Mouse (Mus musculus) stomach, postnatal 0 days (tissue): ENCODE measurements at regions not wholly inside any gene's neighbourhood (a gene's known extent, or its start where the extent isn't known, plus 50 kb on each side); places are given as distances from the start of the nearest gene placed in this dataset.

ENCODE experiments used
- CTCF ChIP-seq: IDR thresholded peaks from 2 replicates; pipeline ENCODE4 v1.5.1; 2016; ENCODE audit warnings: antibody characterized with exemption, low read depth, mild to moderate bottlenecking, moderate library complexity
- EP300 ChIP-seq: optimal IDR thresholded peaks from 2 replicates; pipeline ENCODE3; 2016; ENCODE audit warnings: antibody characterized with exemption

- TF ChIP-seq EP300: no peak
- TF ChIP-seq CTCF: no peak
These were observed 146.0 kb downstream of the H2afy start for GRCm38 (mm10) chr13:55990186-55990585.
